Mouse (Mus musculus): ENCODE results near the gene Pianp.

Pianp gene

GRCm38 (mm10) chr6:124996551-124997501 is at the start of gene Pianp:
TSS of gene Pianp (plus strand) at chr6:124996694.
- DNase-seq: peak; percentile 78

GRCm38 (mm10) chr6:124953991-124954715 is 42.3 kb upstream of the Pianp start:
- DNase-seq: no peak

GRCm38 (mm10) chr6:124955212-124955611 is 41.3 kb upstream of the Pianp start:
- no peak for DNase-seq

DNA sequence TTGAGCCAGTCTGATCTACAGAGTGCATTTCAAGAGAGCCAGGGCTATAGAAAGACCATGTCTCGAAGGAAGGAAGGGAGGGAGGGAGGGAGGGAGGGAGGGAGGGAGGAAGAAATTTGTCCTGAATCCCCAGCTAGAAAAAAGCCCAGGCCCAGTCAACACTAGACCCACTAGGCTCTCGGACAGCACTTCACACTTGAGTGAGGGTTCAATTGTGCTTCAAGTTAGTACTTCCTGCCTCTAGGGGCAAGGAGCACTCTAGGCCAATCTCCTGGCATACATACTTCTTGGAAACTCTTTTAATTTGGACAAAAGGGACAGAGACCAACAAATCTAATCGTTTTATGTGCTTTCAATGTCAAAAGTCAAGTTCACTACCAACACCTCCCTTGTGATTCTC is 38.4 kb upstream of the Pianp start:
- DNase-seq: no peak

- no peak for DNase-seq
These were observed 36.5 kb upstream of the Pianp start for GRCm38 (mm10) chr6:124959960-124960359.

DNA sequence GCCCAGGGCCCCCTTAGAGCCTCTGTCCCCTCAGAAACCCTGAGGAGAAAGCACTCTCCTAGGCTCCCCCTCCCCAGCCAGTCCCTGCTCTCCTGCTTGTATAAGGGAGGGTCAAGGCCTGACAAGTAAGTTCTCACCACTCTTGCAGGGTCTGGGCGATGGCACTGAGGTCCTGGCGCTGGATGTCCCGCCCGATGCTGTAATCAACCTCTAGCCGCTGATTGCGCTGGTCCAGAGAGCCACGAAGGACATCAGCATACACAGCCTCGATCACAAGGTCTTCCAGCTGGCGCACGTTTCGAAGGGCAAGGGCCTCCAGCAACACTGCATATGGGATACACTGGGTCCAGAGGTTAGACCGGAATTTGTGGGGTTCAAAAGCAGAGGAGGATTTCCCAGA is 35.5 kb upstream of the Pianp start:
- no peak for DNase-seq

- DNase-seq: no peak
These were observed 31.9 kb upstream of the Pianp start for GRCm38 (mm10) chr6:124964638-124965037.

DNA sequence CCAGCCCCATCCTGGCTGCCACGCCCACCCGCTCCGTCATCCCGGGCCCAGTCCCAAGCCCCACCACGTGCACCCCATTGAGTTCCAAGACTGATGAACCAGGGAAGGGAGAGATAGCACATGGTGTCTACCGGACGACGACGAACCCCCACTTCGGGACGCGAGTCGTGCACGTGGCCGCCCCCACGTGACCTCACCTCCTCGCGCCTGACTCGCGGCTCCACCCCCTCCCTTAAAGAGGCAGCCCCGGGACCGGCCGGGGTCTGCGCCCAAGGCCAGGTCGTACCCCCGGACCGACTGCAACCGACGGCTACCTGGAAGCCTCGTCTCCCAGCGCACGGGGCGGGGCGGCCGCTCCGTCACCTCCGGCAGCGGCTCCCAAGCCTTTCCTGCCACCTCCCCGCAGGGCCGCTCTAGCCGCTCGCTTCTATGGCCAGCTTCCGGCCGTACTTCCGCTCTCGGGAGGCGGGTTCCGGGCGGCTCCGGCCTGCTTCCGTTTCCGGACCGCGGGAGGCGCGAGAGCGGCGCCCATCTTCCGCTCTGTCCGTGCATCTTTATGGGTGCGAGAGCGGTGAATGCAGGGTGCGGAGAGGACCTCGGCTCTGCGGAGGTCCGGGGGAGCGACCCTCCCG is 31.3 kb upstream of the Pianp start, which contains the start of gene Cops7a:
TSS of gene Cops7a (minus strand) at position 451 of the 632 bp plus-strand sequence.
- DNase-seq: peak; percentile 94

GRCm38 (mm10) chr6:124965747-124966146 is 30.7 kb upstream of the Pianp start:
- DNase-seq: no peak

DNA sequence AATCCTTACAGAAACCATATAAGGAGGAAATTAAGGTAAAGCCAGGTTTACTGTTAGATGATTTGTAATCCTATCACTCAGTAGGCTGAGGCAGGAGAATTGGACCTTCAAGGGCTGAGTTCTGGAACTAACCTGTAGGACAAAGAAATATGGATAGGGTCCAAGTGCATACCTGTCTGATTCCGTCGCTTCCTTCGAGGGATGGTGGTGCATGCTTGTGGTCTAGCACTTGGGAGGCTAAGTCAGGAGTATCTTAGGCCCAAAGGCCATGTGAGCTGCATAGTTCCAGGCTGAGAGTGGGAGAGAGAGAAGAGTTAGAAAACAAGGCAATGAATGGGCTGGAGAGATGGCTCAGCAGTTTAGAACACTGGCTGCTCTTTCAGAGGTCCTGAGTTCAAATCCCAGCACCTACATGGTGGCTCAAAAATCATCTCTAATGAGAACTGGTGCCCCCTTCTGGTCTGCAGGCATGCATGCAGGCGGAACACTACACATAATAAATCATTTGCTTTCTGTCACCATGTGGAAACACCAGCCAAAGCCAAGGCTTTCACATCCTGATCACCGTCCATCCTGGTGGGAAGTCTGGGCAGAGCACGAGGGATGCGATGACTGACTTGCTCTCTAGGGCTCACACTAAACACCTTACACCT is 29.9 kb upstream of the Pianp start:
- no peak for DNase-seq

GRCm38 (mm10) chr6:124967766-124968165 is 28.7 kb upstream of the Pianp start:
- DNase-seq: no peak

DNA sequence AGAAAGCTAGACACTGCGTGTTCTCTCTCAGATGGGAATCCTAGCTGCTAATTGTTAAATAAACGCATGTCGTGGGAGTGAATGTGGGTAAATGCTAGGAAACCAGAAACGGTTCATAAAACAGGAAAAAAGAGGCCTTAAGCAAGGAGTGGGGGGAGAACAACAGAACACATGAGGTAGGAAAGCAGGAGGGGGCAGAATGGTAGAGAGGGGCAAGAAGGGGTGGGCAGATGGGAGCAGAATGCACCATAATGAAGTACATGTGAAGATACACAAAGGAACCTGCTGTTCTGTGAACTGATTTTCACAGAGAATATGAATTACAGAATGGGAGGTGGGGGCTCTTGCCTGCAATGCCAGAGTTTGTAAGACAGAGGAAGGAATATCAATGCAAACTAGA is 4.3 kb upstream of the Pianp start:
- no peak for DNase-seq

GRCm38 (mm10) chr6:124993365-124993764 is 3.1 kb upstream of the Pianp start:
- no peak for DNase-seq

GRCm38 (mm10) chr6:124993876-124994275 is 2.6 kb upstream of the Pianp start:
- no peak for DNase-seq

DNA sequence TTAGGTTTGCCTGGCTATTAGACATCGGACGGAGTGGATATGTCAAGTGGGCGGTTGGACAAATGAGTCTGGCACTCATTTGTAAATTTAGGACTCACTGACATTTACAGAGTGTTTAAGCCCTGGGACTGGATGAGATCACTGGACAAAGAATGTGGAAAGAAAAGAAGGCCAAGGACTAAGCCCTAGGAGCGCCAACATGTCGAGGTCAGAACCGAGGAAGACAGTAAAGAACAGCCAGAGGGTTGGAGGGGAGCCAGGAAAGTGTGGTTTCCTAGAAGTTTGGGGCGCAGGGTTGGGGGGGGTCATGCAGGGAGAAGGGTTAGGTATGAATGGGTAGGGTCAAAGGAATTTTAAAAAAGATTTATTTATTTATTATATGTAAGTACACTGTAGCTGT is 1.2 kb upstream of the Pianp start:
- no peak for DNase-seq

GRCm38 (mm10) chr6:124995831-124996403 is 577 bp upstream of the Pianp start:
- DNase-seq: no peak

DNA sequence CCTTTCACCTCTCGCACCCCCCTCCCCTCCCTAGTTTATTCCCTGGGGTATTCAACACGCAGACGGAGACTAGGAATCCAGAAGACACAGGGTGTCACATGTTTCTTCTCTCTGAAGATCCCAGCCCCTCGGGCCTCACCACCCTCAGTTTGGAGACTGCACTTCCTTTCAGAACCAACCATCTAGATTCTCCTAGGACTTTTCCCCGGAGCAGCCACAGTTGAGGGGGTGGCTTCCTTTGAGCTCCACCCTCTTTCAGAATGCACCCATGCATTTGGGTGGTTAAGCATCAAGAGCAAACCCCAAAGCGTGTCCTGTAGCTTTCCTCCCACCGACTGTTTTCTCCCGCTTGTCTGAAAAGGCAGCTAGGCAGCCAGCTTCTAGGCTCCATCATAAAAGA is 1.6 kb downstream of the Pianp start:
- DNase-seq: peak; percentile 63

DNA sequence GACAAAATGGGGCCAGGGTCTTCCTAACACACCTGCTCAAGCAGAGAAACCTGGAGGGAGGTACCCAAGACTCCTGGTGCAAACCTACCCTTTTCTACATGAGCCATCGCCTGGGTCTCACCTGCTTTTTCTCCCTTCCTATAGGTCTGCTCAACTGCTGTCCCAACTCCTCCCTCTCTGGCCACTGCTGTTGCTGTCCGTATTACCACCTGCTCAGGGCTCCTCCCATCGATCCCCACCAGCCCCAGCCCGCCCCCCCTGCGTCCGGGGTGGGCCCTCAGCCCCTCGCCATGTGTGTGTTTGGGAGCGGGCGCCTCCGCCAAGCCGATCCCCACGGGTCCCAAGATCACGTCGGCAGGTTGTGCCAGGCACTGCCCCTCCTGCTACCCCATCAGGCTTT is 2.6 kb downstream of the Pianp start:
- DNase-seq: no peak

- DNase-seq: no peak
These were observed 3.1 kb downstream of the Pianp start for GRCm38 (mm10) chr6:124999546-124999945.

DNA sequence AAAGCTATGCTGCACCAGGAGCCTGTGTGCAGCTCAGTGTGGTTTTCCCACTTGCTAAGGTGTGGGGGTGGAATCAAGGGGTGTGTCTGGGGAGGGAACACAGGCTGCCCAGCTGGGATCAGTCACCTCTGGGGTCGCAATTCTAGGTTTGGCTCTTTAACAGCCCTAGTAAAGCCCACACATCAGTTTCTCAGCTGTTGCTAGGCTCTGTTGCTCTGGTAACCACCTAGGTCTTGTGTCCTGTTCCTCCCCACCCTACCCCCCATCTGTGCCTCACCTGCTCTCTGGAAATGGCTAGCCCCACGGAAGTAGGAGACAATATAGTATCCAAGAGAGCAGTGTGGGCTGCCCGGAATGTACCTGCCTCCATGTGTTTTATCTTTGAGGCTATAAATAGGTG is 7.2 kb downstream of the Pianp start:
- DNase-seq: peak; percentile 58

DNA sequence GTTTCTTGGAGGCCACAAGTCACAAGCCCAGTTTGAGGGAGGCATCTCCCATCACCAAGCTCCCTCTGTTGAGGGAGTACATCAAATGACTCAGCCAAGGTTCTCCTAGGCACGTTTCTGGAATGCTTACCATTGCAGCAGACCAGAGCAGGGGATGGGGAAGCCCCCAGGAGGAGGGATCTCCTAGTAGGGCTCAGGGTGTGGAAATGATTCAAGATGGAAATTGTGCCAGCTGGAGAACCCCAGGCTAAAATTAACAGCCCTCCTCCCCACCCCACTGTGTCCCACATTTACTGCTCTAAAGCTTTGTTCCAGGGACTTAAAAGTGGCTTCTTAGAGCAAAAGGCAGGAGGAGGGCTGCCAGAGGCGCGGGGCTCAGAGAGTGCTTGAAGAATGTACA is 8.6 kb downstream of the Pianp start:
- DNase-seq: no peak

- DNase-seq: no peak
These were observed 11.6 kb downstream of the Pianp start for GRCm38 (mm10) chr6:125008060-125008459.
